9 mouse cellular contexts compared by ENCODE assay signal in the genomic region with DNA sequence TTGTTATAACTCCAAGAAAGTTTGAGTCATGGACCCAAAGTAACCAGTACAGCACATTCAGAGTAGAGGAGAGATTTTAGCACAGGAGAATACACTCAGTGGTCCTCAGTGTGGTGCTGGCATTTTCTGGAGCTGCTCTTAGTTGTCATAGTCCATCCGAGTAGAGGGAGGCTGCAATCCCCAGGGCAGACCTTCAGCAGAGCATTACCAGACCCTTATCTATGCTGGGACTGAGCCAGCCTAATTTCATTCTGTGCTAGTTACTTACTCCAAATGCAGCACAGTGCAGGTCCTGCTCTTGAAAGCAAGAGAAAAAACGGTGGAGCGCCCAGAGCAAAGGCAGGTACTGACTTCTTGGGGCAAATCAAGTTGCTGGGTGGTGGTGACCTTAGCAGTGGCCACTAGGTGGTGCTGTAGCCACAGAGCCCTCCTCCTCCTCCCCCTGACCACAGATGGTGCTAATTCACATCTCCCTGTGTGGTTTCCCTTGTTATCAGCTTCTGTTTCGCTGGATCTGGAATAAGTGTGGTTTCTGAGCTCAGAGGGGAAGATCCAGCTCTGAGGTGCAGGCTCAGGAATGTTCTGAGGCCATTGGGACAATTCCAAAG. TPM values are rescaled to one million over a fixed set of nuclear protein-coding genes. Genes with fewer than 3 reads are reported as not detected.
DNase-seq lines count a peak whose midpoint lies in the region; ATAC-seq and TF ChIP-seq lines count a peak whose summit lies in the region.
"Had no signal": no experiment of that assay in that cellular context is flagged by ENCODE, and none has a peak within 500 bp of the region (broad histone marks: within the 10 kb centered on the region; RNA-seq: fewer than 3 reads in every experiment).

No protein-coding gene starts in this region.

- no peaks in the 10 kb centered on the region for H3K4me1 ChIP-seq in lung, adult 2 months (ENCODE audit: control insufficient read depth, insufficient read depth, low read length)
- no peaks in the 10 kb centered on the region for H3K4me1 ChIP-seq in olfactory bulb, adult 2 months (ENCODE audit: control insufficient read depth, insufficient read depth, low read length)

- intact Hi-C loops in heart, postnatal 10 days (cut with DNase I), result no loop called here

- no peak overlapping the region for H3K4me3 ChIP-seq in lung, adult 2 months (replicated peaks; ENCODE audit: extremely low read depth, low read depth, low read length)
- H3K4me3 ChIP-seq in olfactory bulb, adult 2 months (ENCODE audit: insufficient read depth, low read depth, low read length), result no peak overlapping the region
- H3K4me3 ChIP-seq: liver, embryonic 15.5 days had no signal

- TF ChIP-seq CTCF in lung, adult 2 months (IDR thresholded peaks at IDR 0.05; ENCODE audit: insufficient read depth, low read length), result peak; percentile 98
- peak; percentile 71 for TF ChIP-seq CTCF in olfactory bulb, adult 2 months (IDR thresholded peaks at IDR 0.05; ENCODE audit: insufficient read depth, low read depth, low read length)

- TF ChIP-seq POLR2A in lung, adult 2 months (IDR thresholded peaks at IDR 0.05; ENCODE audit: borderline replicate concordance, extremely low read depth, low read depth, low read length), result no peak
- TF ChIP-seq POLR2A in olfactory bulb, adult 2 months (IDR thresholded peaks at IDR 0.05; ENCODE audit: insufficient read depth, low read depth, low read length), result no peak

- no peak overlapping the region for H3K27ac ChIP-seq in olfactory bulb, adult 2 months (ENCODE audit: insufficient read depth, low read depth, low read length)
- H3K27ac ChIP-seq: liver, embryonic 15.5 days had no signal

- 40% methylated on average over 4 of the region's 4 CpGs for WGBS in lung, adult 2 months
- WGBS in olfactory bulb, adult 2 months, result 44% methylated on average over 4 of the region's 4 CpGs

- DNase-seq in ES-CJ7 (ENCODE audit: low read depth, low spot score), result peak; percentile 71
- DNase-seq in brain, adult 2 months (ENCODE audit: low read depth, low spot score), result peak; percentile 92
- peak; percentile 76 to 84 for DNase-seq in heart, postnatal 10 days
- peak; percentile 60 to 71 for DNase-seq in kidney, postnatal 25 days
- DNase-seq in lung, adult 2 months, result peak; percentile 60
- peak; percentile 83 for DNase-seq in thymus, postnatal 0 days (ENCODE audit: low spot score)

- peak; percentile 61 for ATAC-seq in erythroid progenitor cell, adult 5-6 weeks (replicated peaks; ENCODE audit: low FRiP score, poor library complexity, severe bottlenecking)

RNA-seq across cellular contexts. Expression of a gene that starts 20.2 kb away (rescaled TPM):
- 6.7 and 8.6 TPM in 2 replicates for total RNA-seq in erythroid progenitor cell, adult 5-6 weeks (2015; ENCODE audit: low replicate concordance)
- 4.0 and 5.4 TPM in 2 replicates for total RNA-seq in erythroid progenitor cell, adult 5-6 weeks (2017; ENCODE audit: low replicate concordance)
- total RNA-seq in heart, postnatal 10 days (2021), result 10 to 100 TPM; 47.7 to 50.1 TPM
- polyA plus RNA-seq in lung, adult 2 months (2012; rRNA removed), result 12.7 and 18.3 TPM in 2 replicates
- 285 and 796 TPM in 2 replicates for polyA plus RNA-seq in olfactory bulb, adult 2 months (2012; ENCODE audit: insufficient read depth, insufficient read length, low replicate concordance, missing spikeins)
- 38.5 and 50.7 TPM in 2 replicates for polyA plus RNA-seq in thymus, postnatal 0 days (2015; fragmentation: Nextera tagmentation; extraction: Ambion mirVana)

RNA-seq across cellular contexts. Expression of a gene that starts 22.5 kb away (rescaled TPM):
- 2.2 and 5.4 TPM in 2 replicates for total RNA-seq in erythroid progenitor cell, adult 5-6 weeks (2015; ENCODE audit: low replicate concordance)
- total RNA-seq in erythroid progenitor cell, adult 5-6 weeks (2017; ENCODE audit: low replicate concordance), result 1.8 TPM in 1 of 2 replicates, not detected in the other
- total RNA-seq in heart, postnatal 10 days (2021), result 10 to 100 TPM; 23.6 to 27.8 TPM
- 56.1 and 59.5 TPM in 2 replicates for polyA plus RNA-seq in lung, adult 2 months (2012; rRNA removed)
- polyA plus RNA-seq in olfactory bulb, adult 2 months (2012; ENCODE audit: insufficient read depth, insufficient read length, low replicate concordance, missing spikeins), result not detected in 2 replicates
- 27.0 and 35.2 TPM in 2 replicates for polyA plus RNA-seq in thymus, postnatal 0 days (2015; fragmentation: Nextera tagmentation; extraction: Ambion mirVana)

Comparison
In these comparisons a context has a peak if more than half of its experiments do, and no peak if none do; other contexts are left out.
1. RNA of a gene that starts 22.5 kb away (polyA plus RNA-seq): 56.1 to 59.5 TPM in lung, adult 2 months and 27.0 to 35.2 TPM in thymus, postnatal 0 days; not detected in olfactory bulb, adult 2 months; every median in the first group is over 10 times any median in the second.
2. Peak in every context shown above with its lines, with median percentiles within 50 percentile points of each other: DNase-seq.